Mouse (Mus musculus): ENCODE measurements around the gene Zbed4.

DNA sequence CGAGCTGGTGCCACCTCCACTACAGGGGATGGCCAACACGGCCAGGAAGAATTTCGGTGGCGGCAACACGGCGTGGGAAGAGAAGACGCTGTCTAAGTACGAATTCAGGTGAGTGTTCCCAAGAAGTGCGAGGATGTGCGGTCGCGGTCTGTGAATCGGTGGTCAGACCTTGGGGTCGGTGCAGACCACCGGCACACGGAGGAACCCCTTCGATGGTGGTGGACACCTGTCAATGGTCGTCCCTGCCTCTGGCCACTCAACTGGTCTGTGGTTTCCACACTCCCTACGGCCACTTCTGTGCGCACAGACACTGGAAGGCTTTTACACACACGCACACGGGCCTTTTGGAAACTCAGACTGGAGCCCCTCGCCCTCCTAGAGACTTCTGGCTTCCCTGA, 68.4 kb downstream of the Zbed4 start:
- TF ChIP-seq CTCF (IDR thresholded peaks at IDR 0.05; ENCODE audit: borderline replicate concordance, insufficient read depth, low read length): no peak
- TF ChIP-seq POLR2A (IDR thresholded peaks at IDR 0.05; ENCODE audit: low read depth, low read length): no peak
